Mouse (Mus musculus) lung, postnatal 4 days (tissue): ENCODE measurements around the gene Fcgrt.

ENCODE experiments used
- DNase-seq, 2 experiments: peaks; one replicate each; pipeline ENCODE4 v3.0.0; 2021

The Fcgrt gene

GRCm38 (mm10) chr7:45053117-45053930 lies 50.3 kb downstream of the Fcgrt start:
- DNase-seq: peak; percentile 80 to 85

- no peak for DNase-seq
Observed at GRCm38 (mm10) chr7:45052862-45053116, 50.9 kb downstream of the Fcgrt start, which contains the start of gene Prr12. Prr12 (minus strand) TSS chr7:45052881.

DNA sequence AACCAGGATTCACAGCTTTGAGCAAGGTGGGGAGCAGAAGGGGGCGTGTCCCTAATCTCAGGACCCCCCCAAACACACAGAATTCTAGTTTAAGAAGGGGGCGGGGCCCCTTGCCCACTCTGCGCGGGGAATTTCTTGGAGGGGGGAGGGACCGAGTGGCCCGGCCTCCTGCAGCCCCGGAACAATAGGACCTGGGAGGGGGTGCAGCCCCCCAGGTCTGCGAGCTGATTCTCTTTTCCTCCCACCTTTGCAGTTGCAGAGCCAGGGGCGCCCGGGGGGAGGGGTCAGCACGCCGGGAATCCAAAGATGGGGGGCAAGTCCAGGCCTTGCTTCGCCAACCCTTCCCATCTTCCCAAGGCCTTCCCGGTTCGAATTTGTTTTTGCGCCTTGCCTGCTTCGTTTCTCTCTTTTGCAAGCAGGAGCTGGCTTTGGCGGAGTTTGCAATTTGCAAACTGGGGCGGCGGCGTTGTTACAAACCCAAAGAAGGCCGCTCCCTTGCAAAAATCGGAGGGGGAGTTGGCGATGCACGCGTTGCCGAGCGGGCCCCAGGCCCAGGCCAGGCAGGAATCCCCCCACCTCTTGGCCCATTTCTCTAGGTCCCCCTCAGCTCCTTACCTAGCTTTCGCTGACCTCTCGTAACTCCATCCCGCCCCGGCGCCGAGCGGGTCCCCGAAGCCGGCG lies 51.3 kb downstream of the Fcgrt start:
- DNase-seq: peak; percentile 46 to 61

- DNase-seq: no peak
Observed at GRCm38 (mm10) chr7:45051601-45051974, 52.1 kb downstream of the Fcgrt start.

DNA sequence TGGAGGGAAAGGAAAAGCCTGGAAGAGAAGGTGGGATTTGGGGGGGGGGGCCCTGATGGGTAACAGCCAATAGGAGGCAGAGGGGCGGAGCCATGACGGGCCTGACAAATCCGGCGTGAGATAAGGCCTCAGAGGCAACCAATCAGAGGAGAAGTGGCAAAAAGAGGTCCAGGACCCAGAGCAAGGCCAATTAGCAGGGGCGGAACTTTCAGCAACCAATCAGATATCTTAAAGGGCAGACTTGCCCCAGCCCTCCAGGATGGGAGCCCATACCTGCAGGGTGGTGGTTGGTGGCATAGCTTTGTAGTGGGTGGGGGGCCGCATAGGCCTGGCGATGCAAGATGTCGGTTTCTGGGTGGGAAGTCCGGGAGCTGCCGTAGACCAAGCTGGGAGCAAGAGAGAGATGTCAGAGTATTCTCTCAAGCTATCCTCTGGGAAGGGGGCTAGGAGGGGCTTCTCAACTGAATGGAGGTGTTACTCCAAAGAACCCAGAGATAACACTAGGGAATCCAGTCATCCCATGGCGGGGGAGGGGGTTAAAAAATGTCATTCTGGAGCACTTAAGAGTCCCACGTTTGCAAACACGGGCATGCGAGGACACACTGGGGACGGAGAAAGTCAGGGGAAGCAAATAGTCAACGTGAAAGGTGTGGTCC lies 52.6 kb downstream of the Fcgrt start:
- DNase-seq: peak; percentile 80 to 85

- DNase-seq: no peak
Observed at GRCm38 (mm10) chr7:45048923-45049657, 54.6 kb downstream of the Fcgrt start.

GRCm38 (mm10) chr7:45048001-45048890 lies 55.4 kb downstream of the Fcgrt start:
- DNase-seq: no peak

GRCm38 (mm10) chr7:45047491-45047890 lies 56.2 kb downstream of the Fcgrt start:
- DNase-seq: no peak

- no peak for DNase-seq
Observed at GRCm38 (mm10) chr7:45046853-45047350, 56.7 kb downstream of the Fcgrt start.

DNA sequence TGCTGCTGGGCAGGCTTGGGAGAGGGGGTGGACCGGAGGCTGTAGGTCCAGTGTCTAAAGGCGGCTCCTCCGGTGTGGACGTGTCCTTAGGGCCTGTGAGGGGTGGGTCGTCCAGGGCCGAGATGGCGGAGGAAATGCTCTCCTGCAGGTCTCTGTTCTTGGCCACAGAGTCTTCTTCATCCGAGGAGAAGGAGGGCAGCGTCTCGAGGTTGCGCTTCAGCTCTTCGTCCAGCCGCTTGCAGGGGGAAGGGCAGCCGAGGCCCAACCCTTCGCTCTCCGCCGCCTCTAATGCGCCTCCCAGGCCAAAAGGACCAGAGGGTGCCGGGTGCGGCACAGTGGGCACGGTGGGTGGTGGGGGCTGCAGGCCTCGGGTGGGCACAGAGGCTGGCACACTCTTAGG lies 57.9 kb downstream of the Fcgrt start:
- no peak for DNase-seq

GRCm38 (mm10) chr7:45043307-45043706 lies 60.3 kb downstream of the Fcgrt start:
- no peak for DNase-seq
